Mouse (Mus musculus) stomach, postnatal 0 days (tissue): ENCODE data around the gene Tbl1x.

Experiments used
- CTCF ChIP-seq: IDR thresholded peaks from 2 replicates; pipeline ENCODE4 v1.5.1; 2016; ENCODE audit warnings: antibody characterized with exemption, low read depth, mild to moderate bottlenecking, moderate library complexity
- EP300 ChIP-seq: optimal IDR thresholded peaks from 2 replicates; pipeline ENCODE3; 2016; ENCODE audit warnings: antibody characterized with exemption

- TF ChIP-seq CTCF (no peak), EP300 (no peak)
Measured at GRCm38 (mm10) chrX:77603496-77604258, 92.9 kb downstream of the Tbl1x start.
